Mouse (Mus musculus): ENCODE results near the gene Ern2.

Ern2 gene

DNA sequence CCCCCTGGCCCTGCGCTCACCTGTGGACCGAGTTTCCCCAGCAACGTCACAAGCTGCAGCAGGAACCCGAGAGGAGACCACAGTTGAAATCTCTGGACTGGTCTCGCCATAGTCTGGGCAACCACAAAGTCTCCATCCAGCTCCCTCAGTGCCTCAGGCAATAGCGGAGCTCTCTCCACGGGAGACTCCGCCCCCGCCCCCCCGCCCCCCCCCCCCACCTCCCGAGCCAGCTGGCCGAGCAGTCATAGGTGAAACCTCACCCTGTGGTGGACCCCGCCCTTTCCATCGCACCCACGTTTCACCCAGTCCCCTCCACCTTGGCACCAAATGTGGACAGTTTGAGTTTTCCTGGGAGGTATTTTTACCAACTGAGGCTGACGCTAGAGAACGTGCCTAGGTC lies at the start of gene Ern2:
Gene Ern2, minus strand, starts transcription at position 165 of the 400 bp plus-strand sequence.
- no peak for DNase-seq

GRCm38 (mm10) chr7:122230866-122231265 lies 44.9 kb upstream of the Ern2 start:
- no peak for DNase-seq

DNA sequence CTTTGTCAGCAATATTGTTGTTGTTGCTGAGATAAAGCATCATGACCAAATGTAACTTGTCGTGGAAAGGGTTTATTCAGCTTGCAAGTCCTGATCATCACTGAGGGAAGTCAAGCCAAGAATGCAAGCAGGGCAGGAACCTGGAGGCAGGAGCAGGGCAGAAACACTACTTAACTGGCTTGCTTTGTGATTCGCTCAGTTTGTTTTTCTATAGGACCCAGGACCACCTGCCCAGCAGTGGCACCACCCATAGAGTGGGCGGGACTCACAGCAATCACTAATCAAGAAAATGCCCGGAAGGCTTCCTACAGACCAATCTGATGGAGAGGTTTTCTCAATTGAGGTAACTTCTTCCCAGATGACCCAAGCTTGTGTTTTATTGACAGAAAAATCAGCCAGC lies 43.9 kb upstream of the Ern2 start:
- DNase-seq: no peak

GRCm38 (mm10) chr7:122229306-122229705 lies 43.3 kb upstream of the Ern2 start:
- no peak for DNase-seq

DNA sequence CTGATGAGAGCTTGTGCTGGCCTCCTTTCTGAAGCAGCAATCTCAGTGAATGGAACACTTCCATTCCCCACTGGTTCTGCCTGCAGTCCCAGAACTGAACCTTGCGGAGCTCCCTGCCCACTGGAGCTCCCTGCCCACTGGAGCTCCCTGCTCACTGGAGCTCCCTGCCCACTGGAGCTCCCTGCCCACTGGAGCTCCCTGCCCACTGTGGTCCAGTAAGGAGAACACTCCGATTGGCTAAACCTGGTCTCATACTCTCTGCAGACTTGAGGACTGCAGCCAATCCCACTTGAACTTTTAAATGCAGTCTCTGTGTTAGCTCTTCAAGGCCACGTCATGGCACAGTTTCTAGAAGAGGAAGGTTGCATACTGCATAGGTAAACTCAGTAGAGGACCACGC lies 40.7 kb upstream of the Ern2 start:
- DNase-seq: no peak

- no peak for DNase-seq
Measured at GRCm38 (mm10) chr7:122226020-122226742, 40.2 kb upstream of the Ern2 start.

GRCm38 (mm10) chr7:122219315-122219801 lies 33.4 kb upstream of the Ern2 start, which contains the start of gene Chp2:
TSS of gene Chp2 (plus strand) at chr7:122219496.
- no peak for DNase-seq

- DNase-seq: no peak
Measured at GRCm38 (mm10) chr7:122208276-122209021, 22.4 kb upstream of the Ern2 start.

DNA sequence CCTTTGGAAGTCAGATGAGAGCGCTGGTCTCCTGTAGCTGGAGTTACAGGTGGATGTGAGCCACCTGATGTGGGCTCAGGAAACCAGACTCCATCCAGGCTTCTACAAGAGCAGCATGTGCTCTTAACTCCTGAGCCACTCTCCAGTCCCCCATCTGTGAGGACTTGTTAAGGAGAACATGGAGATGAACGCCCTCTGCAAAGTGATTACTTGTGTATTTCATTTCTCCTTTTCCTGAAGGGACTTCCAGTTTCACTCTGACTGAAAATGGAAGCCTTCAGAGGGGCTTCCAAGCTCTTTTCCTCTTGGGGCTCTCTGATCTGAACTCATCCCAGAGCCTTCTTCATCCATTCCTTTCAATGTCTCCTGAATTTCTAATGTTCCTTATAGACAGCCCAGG lies 20.1 kb upstream of the Ern2 start:
- DNase-seq: no peak

DNA sequence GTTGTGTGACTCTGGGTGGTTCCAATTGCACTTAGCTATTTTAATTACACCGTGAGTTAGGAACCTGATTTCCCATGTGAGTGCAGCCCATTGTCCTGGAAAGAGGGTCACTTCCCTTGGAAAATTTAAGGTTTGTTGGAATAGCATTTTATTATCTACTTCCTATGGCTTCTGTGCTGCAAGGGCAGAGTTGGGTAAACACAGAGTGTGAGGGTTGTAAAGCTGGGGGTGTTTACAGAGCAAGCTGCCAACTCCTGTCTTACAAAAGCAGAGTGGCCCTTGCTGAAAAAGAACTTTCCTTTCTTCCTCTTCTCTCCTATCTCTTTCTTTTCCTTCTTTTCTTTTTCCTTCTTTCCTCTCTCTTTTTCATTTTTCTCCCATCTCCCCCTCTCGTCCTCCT lies 17.9 kb upstream of the Ern2 start:
- no peak for DNase-seq

DNA sequence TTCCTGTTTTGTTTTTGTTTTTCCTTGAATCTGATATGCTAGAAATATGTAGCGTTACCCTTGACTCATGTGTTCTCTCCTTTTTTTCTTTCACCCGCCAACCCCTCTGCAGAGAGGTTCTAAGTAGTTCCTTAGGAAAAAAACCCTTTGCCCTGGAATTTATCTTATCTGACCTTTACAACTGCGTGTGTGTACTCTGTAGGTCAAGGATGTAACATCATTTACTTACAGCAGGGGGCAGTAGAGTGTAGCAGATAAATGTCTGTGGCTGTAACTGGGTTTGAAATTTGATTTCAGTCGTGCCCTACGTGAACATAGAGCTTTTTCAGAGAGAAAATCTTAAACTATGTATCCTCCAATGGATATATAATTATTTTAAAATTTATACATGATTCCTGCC lies 13.3 kb upstream of the Ern2 start:
- peak; percentile 34 to 46 for DNase-seq

GRCm38 (mm10) chr7:122197306-122197705 lies 11.3 kb upstream of the Ern2 start:
- peak; percentile 70 to 76 for DNase-seq

GRCm38 (mm10) chr7:122196771-122197170 lies 10.8 kb upstream of the Ern2 start:
- no peak for DNase-seq

- DNase-seq: no peak
Measured at GRCm38 (mm10) chr7:122193919-122194318, 7.9 kb upstream of the Ern2 start.

DNA sequence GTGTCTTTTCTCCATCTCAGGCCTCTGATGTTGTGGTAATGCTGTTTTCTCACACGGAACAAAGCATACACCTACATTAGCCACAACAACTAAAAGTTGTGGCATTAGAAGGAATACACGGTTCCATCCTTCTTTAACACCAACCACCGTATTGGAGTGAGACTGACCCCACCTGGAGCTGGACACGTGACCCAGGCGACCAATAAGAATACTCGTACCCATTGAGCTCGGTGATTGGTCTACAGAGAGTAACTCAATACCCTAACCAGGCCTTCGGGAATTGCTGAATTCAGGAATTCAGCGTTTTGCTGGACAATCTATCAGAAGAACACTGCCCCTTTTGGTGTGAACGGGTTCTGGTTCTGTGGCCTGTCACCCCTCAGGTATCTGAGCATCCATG lies 5.1 kb upstream of the Ern2 start:
- DNase-seq: no peak

GRCm38 (mm10) chr7:122189484-122189883 lies 3.5 kb upstream of the Ern2 start:
- peak; percentile 75 to 80 for DNase-seq

- no peak for DNase-seq
Measured at GRCm38 (mm10) chr7:122184569-122184968, 1.4 kb downstream of the Ern2 start.

GRCm38 (mm10) chr7:122180720-122181119 lies 5.3 kb downstream of the Ern2 start:
- no peak for DNase-seq

GRCm38 (mm10) chr7:122171613-122172012 lies 14.4 kb downstream of the Ern2 start:
- DNase-seq: no peak

DNA sequence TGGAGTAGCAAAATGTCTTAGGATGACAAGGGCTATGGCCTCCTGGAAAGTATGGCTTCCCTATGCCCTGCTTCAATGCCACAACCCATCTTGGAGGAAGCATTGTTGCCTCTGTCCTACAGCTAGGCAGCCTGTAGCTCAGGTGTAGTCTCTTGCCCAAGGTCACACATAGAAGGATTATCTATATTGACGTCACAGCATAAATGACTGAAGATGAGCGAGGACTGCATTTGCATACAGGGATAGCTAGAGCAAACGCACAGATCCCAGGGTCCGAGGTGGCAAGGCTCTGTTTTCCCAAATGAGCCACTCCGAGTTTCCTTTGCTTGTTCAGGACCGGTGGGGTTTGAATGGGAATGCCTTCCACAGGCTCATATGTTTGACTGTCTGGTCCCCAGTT lies 15.3 kb downstream of the Ern2 start:
- no peak for DNase-seq

GRCm38 (mm10) chr7:122167203-122167602 lies 18.8 kb downstream of the Ern2 start:
- no peak for DNase-seq

GRCm38 (mm10) chr7:122163766-122164165 lies 22.2 kb downstream of the Ern2 start:
- no peak for DNase-seq

GRCm38 (mm10) chr7:122160037-122160436 lies 26.0 kb downstream of the Ern2 start:
- no peak for DNase-seq

Measured in B cell, adult 2 months (primary cell).